Mouse (Mus musculus) heart, adult 2 months (tissue): ENCODE results near the gene Gm49393.

Experiments used
- CTCF ChIP-seq: fragments of 200-600 bp; IDR thresholded peaks from 2 replicates; pipeline ENCODE4 v1.8.1; 2022; ENCODE audit warnings: antibody characterized with exemption, mild to moderate bottlenecking, moderate library complexity
- EP300 ChIP-seq: fragments of 200-500 bp; IDR thresholded peaks from 2 replicates; pipeline ENCODE4 v1.6.1; 2011; ENCODE audit warnings: low read depth, low read length, control low read depth; ENCODE audit not compliant: insufficient read depth
- POLR2A ChIP-seq: fragments of 200-500 bp; IDR thresholded peaks from 2 replicates; pipeline ENCODE4 v1.6.1; 2011; ENCODE audit warnings: mild to moderate bottlenecking, low read depth, low read length, control low read depth; ENCODE audit not compliant: insufficient read depth

- peak; percentile 79 for TF ChIP-seq CTCF
- TF ChIP-seq POLR2A, result no peak
- 0 out of 2 replicates have a peak, but pooled peaks have one; percentile 36 for TF ChIP-seq EP300
Observed at GRCm38 (mm10) chr13:60819469-60819868, 115.9 kb downstream of the Gm49393 start.
